8 mouse cellular contexts compared by ENCODE assay signal in genomic region chr4:148286226-148287031, GRCm38 (mm10). TPM values are rescaled to one million over a fixed set of nuclear protein-coding genes. Genes with fewer than 3 reads are reported as not detected.
DNase-seq lines count a peak whose midpoint lies in the region; ATAC-seq and TF ChIP-seq lines count a peak whose summit lies in the region.

No protein-coding gene starts in this region.

- TF ChIP-seq CTCF in left cerebral cortex, adult 2 months (IDR thresholded peaks at IDR 0.05) = no peak
- TF ChIP-seq CTCF in kidney, adult 2 months (conservative IDR thresholded peaks at IDR 0.05; ENCODE audit: insufficient read depth, insufficient read length, low read depth, low read length) = no peak

- DNase-seq in left cerebral cortex, adult 2 months (ENCODE audit: extremely low spot score in 1 of 2, low spot score in 2 of 2) = peak in 1 of 2 experiments; percentile 36
- no peak for DNase-seq in left cerebral cortex, adult 11 months (ENCODE audit: low spot score)
- DNase-seq in ZHBTc4 (ENCODE audit: low read depth, low spot score) = peak; percentile 82
- peak; percentile 78 for DNase-seq in embryo, embryonic 9.5 days (ENCODE audit: extremely low spot score)
- peak; percentile 18 for DNase-seq in kidney, adult 2 months
- peak; percentile 96 for DNase-seq in midbrain, embryonic 11.5 days (ENCODE audit: low spot score, missing footprints)
- DNase-seq in frontal cortex, postnatal 25 days (ENCODE audit: low spot score in 2 of 2) = no peak

- H3K36me3 ChIP-seq in kidney, adult 2 months (ENCODE audit: control insufficient read depth, insufficient read depth, low read length) = no peaks in the 10 kb centered on the region
- H3K36me3 ChIP-seq in midbrain, embryonic 11.5 days (ENCODE audit: control insufficient read depth, insufficient read depth, low read length) = no peaks in the 10 kb centered on the region

- peak overlapping the region; percentile 82 for H3K27ac ChIP-seq in left cerebral cortex, adult 2 months
- H3K27ac ChIP-seq in kidney, adult 2 months (ENCODE audit: insufficient read depth, low read depth, low read length) = no peak overlapping the region
- no peak overlapping the region for H3K27ac ChIP-seq in midbrain, embryonic 11.5 days (ENCODE audit: low read depth, low read length)

- no peaks in the 10 kb centered on the region for H3K9me3 ChIP-seq in midbrain, embryonic 11.5 days (ENCODE audit: control insufficient read depth, low read length)

- H3K9ac ChIP-seq in midbrain, embryonic 11.5 days (ENCODE audit: low read length) = peak overlapping the region; percentile 59

- no peaks in the 10 kb centered on the region for H3K27me3 ChIP-seq in kidney, adult 2 months (replicated peaks; ENCODE audit: control insufficient read depth, insufficient read depth, low read length)
- peaks cover 14% of the 10 kb centered on the region for H3K27me3 ChIP-seq in midbrain, embryonic 11.5 days (ENCODE audit: control insufficient read depth, insufficient read depth, low read length)

- H3K4me3 ChIP-seq in left cerebral cortex, adult 2 months = peak overlapping the region; percentile 56
- no peak overlapping the region for H3K4me3 ChIP-seq in kidney, adult 2 months (ENCODE audit: insufficient read depth, low read depth, low read length)
- peak overlapping the region; percentile 49 for H3K4me3 ChIP-seq in midbrain, embryonic 11.5 days (ENCODE audit: low read depth, low read length)

- H3K4me2 ChIP-seq in midbrain, embryonic 11.5 days = peak overlapping the region; percentile 90

- no peaks in the 10 kb centered on the region for H3K4me1 ChIP-seq in kidney, adult 2 months (ENCODE audit: control insufficient read depth, insufficient read depth, low read length)
- peaks cover 12% of the 10 kb centered on the region for H3K4me1 ChIP-seq in midbrain, embryonic 11.5 days (ENCODE audit: control insufficient read depth, insufficient read depth, low read length)

- WGBS in kidney, adult 2 months = 17% methylated on average over 22 of the region's 22 CpGs
- 18% methylated on average over 22 of the region's 22 CpGs for WGBS in midbrain, embryonic 11.5 days

- intact Hi-C loops in left cerebral cortex, adult 2 months (cut with DNase I) = loop anchor here (2.0 to 5.0 kb wide), 2 partner anchors 98 to 146 kb away; no protein-coding TSS in a partner anchor

- no peak for ATAC-seq in midbrain, embryonic 11.5 days (ENCODE audit: low FRiP score)
- no peak for ATAC-seq in erythroid progenitor cell, adult 5-6 weeks (replicated peaks; ENCODE audit: low FRiP score, poor library complexity, severe bottlenecking)

- TF ChIP-seq POLR2A in kidney, adult 2 months (IDR thresholded peaks at IDR 0.05; ENCODE audit: low read depth, low read length) = no peak

RNA-seq across cellular contexts. Expression of gene Disp3, which starts 1.3 kb away (rescaled TPM):
- 10 to 100 TPM; 32.2 to 34.3 TPM for total RNA-seq in left cerebral cortex, adult 2 months (2021)
- polyA plus RNA-seq in kidney, adult 2 months (2012; rRNA removed) = 0.03 TPM in 2 replicates
- polyA plus RNA-seq in midbrain, embryonic 11.5 days (2014; fragmentation: Nextera tagmentation; extraction: Ambion mirVana) = 2.5 and 2.9 TPM in 2 replicates
- total RNA-seq in erythroid progenitor cell, adult 5-6 weeks (2015; ENCODE audit: low replicate concordance) = not detected in 2 replicates
- total RNA-seq in erythroid progenitor cell, adult 5-6 weeks (2017; ENCODE audit: low replicate concordance) = not detected in 2 replicates

Comparison
In these comparisons a context has a peak if more than half of its experiments do, and no peak if none do; other contexts are left out.
1. DNase-seq: peak in ZHBTc4 (single experiment), embryo, embryonic 9.5 days (single experiment), kidney, adult 2 months (single experiment) and midbrain, embryonic 11.5 days (single experiment); none in left cerebral cortex, adult 11 months (single experiment) and frontal cortex, postnatal 25 days (0 of 2).
2. RNA of gene Disp3, which starts 1.3 kb away (total RNA-seq): 32.2 to 34.3 TPM in left cerebral cortex, adult 2 months; not detected in erythroid progenitor cell, adult 5-6 weeks; every median in the first group is over 10 times any median in the second.